Mouse (Mus musculus): ENCODE data around the gene Rhou. TPM values are rescaled to one million over a fixed set of nuclear protein-coding genes. Genes with fewer than 3 reads are reported as not detected.
"Not testable (repeated sequence)": the region's sequence is repeated elsewhere in the genome, so short reads cannot be mapped to it uniquely, and the experiment has no call there.

The Rhou gene
- total RNA-seq (2021), result 28.8 and 39.2 TPM in 2 replicates
- long read RNA-seq, transcript Rhou-201 (3 exons, 3,371 nt), result major isoform, 35 of 48 reads
- long read RNA-seq, partial matches to known transcripts, result 0 of 48 reads
- long read RNA-seq, other reads (novel, unspliced or antisense), result 13 of 48 reads

- peak; percentile 97 for DNase-seq
These were observed at the start of gene Rhou for GRCm38 (mm10) chr8:123653308-123653993. Rhou (plus strand) TSS chr8:123653929.

GRCm38 (mm10) chr8:123612652-123613051 lies 41.1 kb upstream of the Rhou start:
- DNase-seq, result not testable (repeated sequence)

- not testable (repeated sequence) for DNase-seq
These were observed 30.2 kb upstream of the Rhou start for GRCm38 (mm10) chr8:123623523-123623922.

- DNase-seq, result no peak
These were observed 29.5 kb upstream of the Rhou start for GRCm38 (mm10) chr8:123624274-123624673.

GRCm38 (mm10) chr8:123624702-123625101 lies 29.0 kb upstream of the Rhou start:
- no peak for DNase-seq

- DNase-seq, result no peak
These were observed 28.0 kb upstream of the Rhou start for GRCm38 (mm10) chr8:123625717-123626116.

GRCm38 (mm10) chr8:123627410-123628147 lies 26.1 kb upstream of the Rhou start:
- no peak for DNase-seq

- DNase-seq, result peak; percentile 37
These were observed 25.3 kb upstream of the Rhou start for GRCm38 (mm10) chr8:123628253-123628967.

GRCm38 (mm10) chr8:123628968-123629755 lies 24.6 kb upstream of the Rhou start:
- peak; percentile 75 for DNase-seq

- DNase-seq, result no peak
These were observed 23.7 kb upstream of the Rhou start for GRCm38 (mm10) chr8:123630058-123630457.

GRCm38 (mm10) chr8:123630841-123631251 lies 22.9 kb upstream of the Rhou start:
- no peak for DNase-seq

- DNase-seq, result not testable (repeated sequence)
These were observed 22.0 kb upstream of the Rhou start for GRCm38 (mm10) chr8:123631746-123632145.

- no peak for DNase-seq
These were observed 21.5 kb upstream of the Rhou start for GRCm38 (mm10) chr8:123632257-123632656.

GRCm38 (mm10) chr8:123633801-123634200 lies 19.9 kb upstream of the Rhou start:
- DNase-seq, result no peak

GRCm38 (mm10) chr8:123634395-123635131 lies 19.2 kb upstream of the Rhou start:
- DNase-seq, result no peak

- DNase-seq, result no peak
These were observed 18.1 kb upstream of the Rhou start for GRCm38 (mm10) chr8:123635671-123636070.

- peak; percentile 37 for DNase-seq
These were observed 10.2 kb upstream of the Rhou start for GRCm38 (mm10) chr8:123643330-123644051.

GRCm38 (mm10) chr8:123645229-123645628 lies 8.5 kb upstream of the Rhou start:
- no peak for DNase-seq

GRCm38 (mm10) chr8:123648245-123649170 lies 5.2 kb upstream of the Rhou start:
- no peak for DNase-seq
